ENCODE assay signal across 8 mouse cellular contexts in genomic region chr4:119932549-119933257, GRCm38 (mm10).
DNase-seq lines count a peak whose midpoint lies in the region; ATAC-seq and TF ChIP-seq lines count a peak whose summit lies in the region.

No protein-coding gene starts in this region.

- WGBS in forebrain, embryonic 10.5 days: 75% methylated on average over 13 of the region's 13 CpGs
- WGBS in forebrain, embryonic 16.5 days: 52% methylated on average over 13 of the region's 13 CpGs
- WGBS in forebrain, embryonic 13.5 days: 52% methylated on average over 13 of the region's 13 CpGs
- WGBS in midbrain, embryonic 15.5 days: 40% methylated on average over 13 of the region's 13 CpGs
- 61% methylated on average over 13 of the region's 13 CpGs for WGBS in lung, adult 2 months

- H3K36me3 ChIP-seq in forebrain, embryonic 10.5 days (replicated peaks): no peaks in the 10 kb centered on the region
- H3K36me3 ChIP-seq in forebrain, embryonic 16.5 days (ENCODE audit: control insufficient read depth, insufficient read depth): no peaks in the 10 kb centered on the region
- no peaks in the 10 kb centered on the region for H3K36me3 ChIP-seq in forebrain, embryonic 13.5 days (ENCODE audit: poor library complexity, severe bottlenecking)
- H3K36me3 ChIP-seq in midbrain, embryonic 15.5 days (replicated peaks): no peaks in the 10 kb centered on the region

- no peak for DNase-seq in forebrain, embryonic 10.5 days (ENCODE audit: extremely low spot score, low spot score)
- peak; percentile 79 for DNase-seq in MN1 (ENCODE audit: low spot score)
- DNase-seq in lung, adult 2 months: no peak
- no peak for DNase-seq in spleen, postnatal 14 days (ENCODE audit: low spot score in 2 of 2)
- DNase-seq in cerebellum, adult 11 months: no peak

- H3K27ac ChIP-seq in forebrain, embryonic 10.5 days: peak overlapping the region; percentile 69
- H3K27ac ChIP-seq in forebrain, embryonic 16.5 days (ENCODE audit: low read length): no peak overlapping the region
- peak overlapping the region; percentile 40; the same call in 1 of the 2 replicates for H3K27ac ChIP-seq in forebrain, embryonic 13.5 days
- H3K27ac ChIP-seq in midbrain, embryonic 15.5 days: peak overlapping the region; percentile 48

- no peaks in the 10 kb centered on the region for H3K27me3 ChIP-seq in forebrain, embryonic 10.5 days (ENCODE audit: poor library complexity, severe bottlenecking)
- H3K27me3 ChIP-seq in forebrain, embryonic 16.5 days (replicated peaks; ENCODE audit: control insufficient read depth, insufficient read depth, low read length): no peaks in the 10 kb centered on the region
- no peaks in the 10 kb centered on the region for H3K27me3 ChIP-seq in forebrain, embryonic 13.5 days
- H3K27me3 ChIP-seq in midbrain, embryonic 15.5 days (replicated peaks): no peaks in the 10 kb centered on the region

- no peak overlapping the region for H3K4me2 ChIP-seq in forebrain, embryonic 16.5 days (ENCODE audit: low read length)
- no peak overlapping the region for H3K4me2 ChIP-seq in forebrain, embryonic 13.5 days
- no peak overlapping the region for H3K4me2 ChIP-seq in midbrain, embryonic 15.5 days

- H3K9me3 ChIP-seq in forebrain, embryonic 10.5 days: no peaks in the 10 kb centered on the region
- H3K9me3 ChIP-seq in forebrain, embryonic 16.5 days (ENCODE audit: control insufficient read depth, low read length): no peaks in the 10 kb centered on the region
- H3K9me3 ChIP-seq in forebrain, embryonic 13.5 days (replicated peaks): no peaks in the 10 kb centered on the region
- H3K9me3 ChIP-seq in midbrain, embryonic 15.5 days: no peaks in the 10 kb centered on the region

- no peak overlapping the region for H3K9ac ChIP-seq in forebrain, embryonic 16.5 days (replicated peaks; ENCODE audit: low read depth, low read length)
- H3K9ac ChIP-seq in forebrain, embryonic 13.5 days: no peak overlapping the region
- 0 out of 2 replicates have a peak overlapping the region, but pooled peaks have one; percentile 1 for H3K9ac ChIP-seq in midbrain, embryonic 15.5 days

- no peak for TF ChIP-seq CTCF in lung, adult 2 months (IDR thresholded peaks at IDR 0.05; ENCODE audit: insufficient read depth, low read length)

- no peak for ATAC-seq in forebrain, embryonic 16.5 days
- peak; percentile 30; the same call in 1 of the 2 replicates for ATAC-seq in forebrain, embryonic 13.5 days
- peak; percentile 48; the same call in 1 of the 2 replicates for ATAC-seq in midbrain, embryonic 15.5 days (replicated peaks)

- no peak for TF ChIP-seq POLR2A in lung, adult 2 months (IDR thresholded peaks at IDR 0.05; ENCODE audit: borderline replicate concordance, extremely low read depth, low read depth, low read length)

- H3K4me3 ChIP-seq in forebrain, embryonic 10.5 days: no peak overlapping the region
- H3K4me3 ChIP-seq in forebrain, embryonic 16.5 days (replicated peaks; ENCODE audit: low read length): no peak overlapping the region
- H3K4me3 ChIP-seq in forebrain, embryonic 13.5 days: no peak overlapping the region
- H3K4me3 ChIP-seq in midbrain, embryonic 15.5 days: no peak overlapping the region
- H3K4me3 ChIP-seq in lung, adult 2 months (replicated peaks; ENCODE audit: extremely low read depth, low read depth, low read length): no peak overlapping the region

- H3K4me1 ChIP-seq in forebrain, embryonic 10.5 days: peaks cover 23% of the 10 kb centered on the region
- peaks cover 20% of the 10 kb centered on the region for H3K4me1 ChIP-seq in forebrain, embryonic 16.5 days (replicated peaks; ENCODE audit: control insufficient read depth, insufficient read depth, low read length)
- H3K4me1 ChIP-seq in forebrain, embryonic 13.5 days: peaks cover 28% of the 10 kb centered on the region
- H3K4me1 ChIP-seq in midbrain, embryonic 15.5 days: peaks cover 22% of the 10 kb centered on the region
- H3K4me1 ChIP-seq in lung, adult 2 months (ENCODE audit: control insufficient read depth, insufficient read depth, low read length): no peaks in the 10 kb centered on the region; the same call in none of the 2 replicates
